Mouse (Mus musculus) hindbrain, embryonic 16.5 days (tissue): ENCODE data around the gene P2ry2. TPM values are rescaled to one million over a fixed set of nuclear protein-coding genes. Genes with fewer than 3 reads are reported as not detected.

Experiments used
- ATAC-seq: fragments of 200-750 bp; cut with Nextera tagmentation; 2 replicates; pipeline ENCODE4 v1.8.0; 2017; ENCODE audit warnings: moderate TSS enrichment, moderate library complexity
- H3K27ac ChIP-seq: fragments of 300-500 bp; sonication (generic); 2 replicates; pipeline ENCODE4 v1.5.1; 2014; ENCODE audit warnings: low read depth, mild to moderate bottlenecking, control low read depth, low read length, moderate library complexity
- H3K27me3 ChIP-seq: fragments of 300-500 bp; sonication (generic); replicated peaks from 2 replicates; pipeline ENCODE4 v1.6.1; 2014; ENCODE audit warnings: low read length; ENCODE audit not compliant: control insufficient read depth, insufficient read depth
- H3K36me3 ChIP-seq: fragments of 300-500 bp; sonication (generic); 2 replicates; pipeline ENCODE4 v1.6.1; 2014; ENCODE audit warnings: mild to moderate bottlenecking, low read length, moderate library complexity, mixed read lengths; ENCODE audit not compliant: control insufficient read depth, insufficient read depth
- H3K4me1 ChIP-seq: fragments of 300-500 bp; sonication (generic); 2 replicates; pipeline ENCODE4 v1.6.1; 2014; ENCODE audit warnings: low read depth, low read length; ENCODE audit not compliant: control insufficient read depth, insufficient read depth
- H3K4me2 ChIP-seq: fragments of 300-500 bp; sonication (generic); 2 replicates; pipeline ENCODE4 v1.6.1; 2014; ENCODE audit warnings: mild to moderate bottlenecking, low read length, control low read depth, moderate library complexity
- H3K4me3 ChIP-seq: fragments of 300-500 bp; sonication (generic); 2 replicates; pipeline ENCODE4 v1.5.1; 2014; ENCODE audit warnings: mild to moderate bottlenecking, low read length, control low read depth, moderate library complexity
- H3K9ac ChIP-seq: fragments of 300-500 bp; sonication (generic); 2 replicates; pipeline ENCODE4 v1.6.1; 2014; ENCODE audit warnings: low read depth, mild to moderate bottlenecking, control low read depth, low read length, moderate library complexity
- H3K9me3 ChIP-seq: fragments of 300-500 bp; sonication (generic); 2 replicates; pipeline ENCODE4 v1.6.1; 2014; ENCODE audit warnings: mild to moderate bottlenecking, low read length, moderate library complexity; ENCODE audit not compliant: control insufficient read depth
- WGBS: fragments of 180-500 bp; shearing (Covaris S2); extraction: QIAGEN DNeasy Blood & Tissue Kit; methylation state at CpG from one replicate; pipeline ENCODE4 v1.1.7; 2014; 5-methylcytosine and 5-hydroxymethylcytosine counted together
- polyA plus RNA-seq: library from polyadenylated mRNA; unstranded; fragments of >200 nt; fragmentation: Nextera tagmentation; extraction: Ambion mirVana; gene quantifications from 2 replicates; pipeline ENCODE4 v1.2.1, GENCODE M21; 2015

The P2ry2 gene
- polyA plus RNA-seq, 1 experiment from 2014 or later = 0.64 TPM

DNA sequence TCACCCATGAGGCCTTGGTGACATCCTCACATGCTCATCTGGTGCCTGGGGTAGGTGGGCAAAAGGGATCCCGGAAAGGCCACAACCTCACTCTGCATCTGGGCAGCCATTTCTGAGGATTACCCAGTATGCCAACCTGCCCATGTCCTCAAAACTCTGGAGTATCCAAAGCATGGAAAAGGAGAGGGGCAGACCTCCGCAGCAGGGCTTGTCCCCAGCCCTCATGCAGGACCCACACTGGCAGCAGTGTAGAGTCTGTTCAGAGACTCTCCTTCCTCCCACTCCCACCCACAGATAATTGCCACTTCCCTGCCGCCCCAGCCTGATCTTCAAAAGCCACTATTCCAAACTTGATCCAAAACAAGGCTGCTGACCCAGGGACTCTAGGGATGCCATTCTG lies 1.9 kb downstream of the P2ry2 start:
- Histone ChIP-seq H3K4me2 (no peak overlapping the region), H3K27ac (no peak overlapping the region), H3K9ac (no peak overlapping the region), H3K4me1 (peaks cover 7% of the 10 kb centered on the region), H3K9me3 (no peaks in the 10 kb centered on the region), H3K27me3 (peaks cover 35% of the 10 kb centered on the region), H3K36me3 (no peaks in the 10 kb centered on the region), H3K4me3 (no peak overlapping the region)
- WGBS = 63% methylated on average over 3 of the region's 3 CpGs
- ATAC-seq = no peak

DNA sequence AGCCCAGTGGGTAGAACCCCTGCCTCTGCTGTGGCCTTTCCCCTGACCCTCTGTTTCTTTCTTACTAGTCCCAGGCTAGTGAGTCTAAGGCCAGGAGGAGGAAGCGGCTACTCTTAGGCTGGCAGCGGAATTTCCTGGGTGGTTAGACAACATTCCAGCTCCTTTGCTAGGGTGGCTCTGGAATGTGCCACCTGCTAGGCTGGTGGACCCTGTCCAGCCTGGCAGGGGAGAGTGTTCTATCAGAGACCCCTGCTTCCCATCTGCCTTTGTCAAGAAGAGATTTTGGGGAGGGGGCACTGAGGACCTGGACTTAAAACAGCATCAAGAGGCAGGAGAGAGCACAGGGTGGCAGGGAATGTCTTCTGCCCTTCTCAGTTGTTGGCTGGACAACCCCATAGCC lies 6.5 kb downstream of the P2ry2 start:
- H3K27ac ChIP-seq = no peak overlapping the region
- no peaks in the 10 kb centered on the region for H3K36me3 ChIP-seq
- ATAC-seq = no peak
- 80% methylated on average over 2 of the region's 2 CpGs for WGBS
- no peak overlapping the region for H3K4me2 ChIP-seq
- no peaks in the 10 kb centered on the region; the same call in none of the 2 replicates for H3K4me1 ChIP-seq
- H3K4me3 ChIP-seq = no peak overlapping the region
- no peaks in the 10 kb centered on the region for H3K9me3 ChIP-seq
- peaks cover 17% of the 10 kb centered on the region for H3K27me3 ChIP-seq
- H3K9ac ChIP-seq = no peak overlapping the region

DNA sequence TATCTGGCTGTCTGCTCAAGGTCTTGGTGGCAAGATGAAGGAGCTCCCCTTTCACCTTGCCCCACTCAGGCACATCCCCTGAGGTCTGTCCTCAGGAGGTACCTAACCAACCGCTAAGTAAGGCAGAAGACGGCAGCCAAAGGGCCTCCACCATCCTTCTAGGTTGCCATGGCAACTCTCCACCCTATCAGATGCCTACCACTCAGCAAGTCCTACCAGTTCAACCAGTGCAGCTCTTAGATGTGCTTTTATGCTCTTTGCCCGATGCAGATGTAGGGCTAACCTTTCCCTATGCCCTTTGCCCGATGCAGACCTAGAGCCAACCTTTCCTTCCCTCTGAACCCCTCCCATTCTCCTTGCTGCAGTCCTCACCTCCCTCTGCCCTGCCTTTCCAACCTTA lies 7.5 kb downstream of the P2ry2 start:
- peak; percentile 70; the same call in 1 of the 2 replicates for ATAC-seq
- no peak overlapping the region for H3K9ac ChIP-seq
- H3K4me2 ChIP-seq = no peak overlapping the region
- no peak overlapping the region for H3K27ac ChIP-seq
- H3K4me3 ChIP-seq = no peak overlapping the region
- peaks cover 9% of the 10 kb centered on the region for H3K27me3 ChIP-seq
- no peaks in the 10 kb centered on the region for H3K9me3 ChIP-seq
- no peaks in the 10 kb centered on the region; the same call in 1 of the 2 replicates for H3K4me1 ChIP-seq
- no peaks in the 10 kb centered on the region for H3K36me3 ChIP-seq
- 53% methylated on average over 4 of the region's 4 CpGs for WGBS

DNA sequence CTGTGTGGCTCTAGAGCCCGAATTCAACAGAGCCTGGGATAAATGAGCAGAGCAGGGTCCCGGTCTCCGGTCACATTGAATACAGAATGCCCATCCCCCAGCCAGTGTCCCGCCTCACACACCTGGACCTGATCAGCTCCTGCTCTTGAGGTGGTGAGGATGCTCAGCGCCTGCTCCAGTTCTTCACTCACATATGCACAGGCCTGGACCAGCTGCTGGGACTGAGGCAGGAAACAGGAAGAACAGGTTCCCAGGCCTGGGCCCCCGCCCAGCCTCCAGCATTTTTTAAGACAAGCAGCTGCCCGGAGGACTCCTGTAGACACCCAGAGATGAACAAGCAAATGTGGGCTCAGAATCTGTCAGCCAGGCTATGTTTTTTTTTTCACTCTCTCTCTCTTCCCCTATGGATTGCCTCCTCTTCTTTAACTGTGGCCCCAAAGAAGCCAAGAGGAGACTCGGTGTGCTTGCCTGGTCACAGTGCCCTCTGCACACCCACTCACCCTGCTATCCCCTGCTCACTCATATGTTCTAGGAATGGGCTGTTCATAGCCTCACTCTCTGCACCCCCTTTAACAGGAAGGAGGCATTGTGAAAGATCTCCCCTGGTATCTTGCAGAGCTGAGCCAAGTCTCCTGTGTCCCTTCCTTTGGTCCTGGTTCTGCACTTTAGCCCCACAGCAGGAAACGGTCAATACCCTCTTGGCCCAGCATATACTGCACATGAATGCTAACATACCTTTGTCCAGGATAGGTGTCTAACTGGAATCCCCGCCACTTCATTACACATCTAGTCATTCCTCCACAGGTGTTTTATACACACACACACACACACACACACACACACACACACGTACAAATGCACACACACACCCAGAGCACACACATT lies 9.0 kb downstream of the P2ry2 start:
- Histone ChIP-seq H3K4me2 (no peak overlapping the region), H3K9me3 (no peaks in the 10 kb centered on the region), H3K4me1 (no peaks in the 10 kb centered on the region; the same call in 1 of the 2 replicates), H3K4me3 (no peak overlapping the region), H3K36me3 (no peaks in the 10 kb centered on the region), H3K27me3 (no peaks in the 10 kb centered on the region; the same call in 1 of the 2 replicates), H3K9ac (no peak overlapping the region), H3K27ac (no peak overlapping the region)
- ATAC-seq = no peak
- 78% methylated on average over 11 of the region's 11 CpGs for WGBS

DNA sequence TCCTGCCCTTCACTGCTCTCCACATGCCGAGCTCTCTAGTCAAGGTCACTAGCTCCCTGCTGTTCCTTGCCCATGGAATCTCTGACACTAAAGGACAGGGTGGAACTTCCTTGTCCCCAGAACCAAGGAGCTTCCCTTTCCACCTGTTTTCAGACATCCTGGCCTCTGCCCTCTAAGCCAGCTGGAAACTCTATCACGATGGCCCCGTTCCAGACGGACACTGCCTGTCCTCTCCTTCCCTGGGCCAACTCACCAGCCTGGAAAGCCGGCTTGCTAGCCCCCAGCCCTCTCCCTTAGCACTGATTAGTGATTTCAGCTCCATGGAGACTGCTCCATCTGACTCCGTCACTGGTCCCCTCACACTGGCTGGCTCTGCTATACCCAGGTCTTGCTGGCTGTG lies 10.4 kb downstream of the P2ry2 start:
- WGBS = 55% methylated on average over 6 of the region's 6 CpGs
- no peak overlapping the region for H3K4me3 ChIP-seq
- no peaks in the 10 kb centered on the region; the same call in 1 of the 2 replicates for H3K4me1 ChIP-seq
- no peak overlapping the region for H3K4me2 ChIP-seq
- H3K9me3 ChIP-seq = no peaks in the 10 kb centered on the region
- no peak overlapping the region for H3K27ac ChIP-seq
- H3K36me3 ChIP-seq = no peaks in the 10 kb centered on the region
- no peak for ATAC-seq
- no peak overlapping the region for H3K9ac ChIP-seq
- H3K27me3 ChIP-seq = no peaks in the 10 kb centered on the region

DNA sequence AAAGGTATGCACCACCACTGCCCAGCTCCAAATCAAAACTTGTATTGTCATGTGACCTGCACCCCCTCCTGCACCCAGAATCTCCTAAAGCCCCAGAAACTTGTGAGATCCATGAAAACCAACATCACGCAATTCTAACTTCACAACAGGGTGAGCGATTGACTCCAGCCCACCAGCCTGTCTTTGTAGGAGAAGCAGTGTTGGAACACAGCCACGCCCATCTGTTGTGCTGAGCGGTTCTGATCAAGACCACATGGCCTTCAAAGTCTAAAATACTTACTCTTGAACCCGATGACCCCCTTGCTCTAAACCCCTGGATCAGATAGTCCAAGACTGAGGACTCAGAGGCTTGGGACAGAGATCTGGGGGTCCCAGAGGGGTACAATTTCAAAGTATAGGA lies 13.0 kb downstream of the P2ry2 start:
- WGBS = 87% methylated on average over 5 of the region's 5 CpGs
- Histone ChIP-seq H3K36me3 (no peaks in the 10 kb centered on the region), H3K9ac (no peak overlapping the region), H3K4me3 (no peak overlapping the region), H3K4me2 (no peak overlapping the region), H3K4me1 (no peaks in the 10 kb centered on the region; the same call in 1 of the 2 replicates), H3K9me3 (no peaks in the 10 kb centered on the region), H3K27ac (no peak overlapping the region), H3K27me3 (no peaks in the 10 kb centered on the region)
- no peak for ATAC-seq

DNA sequence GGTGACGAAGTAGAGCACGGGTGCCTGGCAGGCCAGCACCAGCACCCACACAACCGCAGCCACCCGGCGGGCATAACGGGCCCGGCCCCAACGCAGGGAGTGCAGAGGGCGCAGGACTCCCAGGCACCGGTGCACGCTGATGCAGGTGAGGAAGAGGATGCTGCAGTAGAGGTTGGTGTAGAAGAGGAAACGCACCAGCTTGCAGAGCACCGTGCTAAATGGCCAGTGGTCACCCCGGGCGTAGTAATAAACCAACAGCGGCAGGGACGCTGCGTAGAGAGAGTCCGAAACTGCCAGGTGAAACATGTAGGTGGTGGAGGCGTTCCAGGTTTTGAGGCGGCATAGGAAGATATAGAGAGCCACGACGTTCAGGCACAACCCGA lies 14.1 kb downstream of the P2ry2 start:
- 92% methylated on average over 24 of the region's 24 CpGs for WGBS
- no peaks in the 10 kb centered on the region for H3K27me3 ChIP-seq
- no peak overlapping the region for H3K4me2 ChIP-seq
- H3K9me3 ChIP-seq = no peaks in the 10 kb centered on the region
- no peak overlapping the region for H3K27ac ChIP-seq
- no peak overlapping the region for H3K4me3 ChIP-seq
- no peak for ATAC-seq
- H3K4me1 ChIP-seq = no peaks in the 10 kb centered on the region; the same call in 1 of the 2 replicates
- no peaks in the 10 kb centered on the region for H3K36me3 ChIP-seq
- H3K9ac ChIP-seq = no peak overlapping the region

DNA sequence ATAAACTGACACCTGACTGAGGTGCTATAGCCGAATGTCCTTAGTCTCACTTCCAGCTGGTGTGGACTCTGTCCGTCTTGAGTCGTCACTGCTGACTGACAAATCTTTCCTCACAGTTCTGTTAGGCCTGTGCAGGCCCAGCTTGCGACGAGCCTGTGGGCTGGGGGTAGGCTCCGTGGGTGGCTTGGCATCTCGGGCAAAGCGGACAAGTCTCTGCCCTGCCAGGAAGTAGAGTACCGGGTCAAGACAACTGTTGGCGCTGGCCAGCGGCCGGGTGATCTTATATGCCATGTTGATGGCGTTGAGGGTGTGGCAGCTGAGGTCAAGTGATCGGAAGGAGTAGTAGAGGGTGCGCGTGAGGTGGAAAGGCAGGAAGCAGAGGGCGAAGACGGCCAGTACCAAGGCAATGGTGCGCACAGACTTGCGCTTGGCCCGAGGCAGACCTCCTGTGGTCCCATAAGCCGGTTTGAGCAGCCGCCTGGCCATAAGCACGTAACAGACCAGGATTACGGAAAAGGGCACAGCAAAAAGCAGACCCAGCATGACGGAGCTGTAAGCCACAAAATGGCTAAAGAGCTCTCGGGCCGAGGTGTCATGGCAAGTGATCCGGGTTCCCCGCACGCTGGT lies 14.6 kb downstream of the P2ry2 start:
- no peaks in the 10 kb centered on the region for H3K36me3 ChIP-seq
- ATAC-seq = no peak
- no peak overlapping the region for H3K27ac ChIP-seq
- no peak overlapping the region for H3K9ac ChIP-seq
- H3K4me3 ChIP-seq = no peak overlapping the region
- H3K27me3 ChIP-seq = no peaks in the 10 kb centered on the region
- H3K9me3 ChIP-seq = no peaks in the 10 kb centered on the region
- 86% methylated on average over 31 of the region's 31 CpGs for WGBS
- no peak overlapping the region for H3K4me2 ChIP-seq
- H3K4me1 ChIP-seq = no peaks in the 10 kb centered on the region; the same call in 1 of the 2 replicates

DNA sequence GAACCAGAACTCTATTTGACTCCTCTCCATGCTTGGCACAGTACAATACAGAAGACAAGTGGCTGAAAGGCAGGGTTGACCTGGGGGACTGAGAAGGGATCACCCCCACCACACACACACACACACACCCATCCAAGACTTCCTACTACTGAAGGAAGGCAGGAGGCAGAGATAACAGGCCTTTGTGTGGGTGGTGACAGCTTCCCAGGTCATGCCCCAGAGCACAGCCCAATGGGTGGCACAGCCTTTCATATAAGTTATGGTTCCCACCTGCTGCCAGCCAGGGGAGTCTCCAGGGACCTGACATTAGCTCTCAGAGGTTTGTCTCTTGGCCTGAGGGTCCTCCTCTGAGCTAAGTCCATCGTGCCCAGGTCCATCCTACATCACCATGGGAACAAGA lies 15.5 kb downstream of the P2ry2 start:
- WGBS = 53% methylated on average over 1 of the region's 1 CpGs
- Histone ChIP-seq H3K4me3 (no peak overlapping the region), H3K4me1 (no peaks in the 10 kb centered on the region; the same call in 1 of the 2 replicates), H3K27me3 (no peaks in the 10 kb centered on the region), H3K4me2 (no peak overlapping the region), H3K9ac (no peak overlapping the region), H3K36me3 (no peaks in the 10 kb centered on the region), H3K27ac (no peak overlapping the region), H3K9me3 (no peaks in the 10 kb centered on the region)
- no peak for ATAC-seq
